Mouse (Mus musculus): ENCODE data around the gene Ngdn.
A peak's percentile ranks its signal among the peaks of the same experiment; 100 is the strongest.

The Ngdn gene

DNA sequence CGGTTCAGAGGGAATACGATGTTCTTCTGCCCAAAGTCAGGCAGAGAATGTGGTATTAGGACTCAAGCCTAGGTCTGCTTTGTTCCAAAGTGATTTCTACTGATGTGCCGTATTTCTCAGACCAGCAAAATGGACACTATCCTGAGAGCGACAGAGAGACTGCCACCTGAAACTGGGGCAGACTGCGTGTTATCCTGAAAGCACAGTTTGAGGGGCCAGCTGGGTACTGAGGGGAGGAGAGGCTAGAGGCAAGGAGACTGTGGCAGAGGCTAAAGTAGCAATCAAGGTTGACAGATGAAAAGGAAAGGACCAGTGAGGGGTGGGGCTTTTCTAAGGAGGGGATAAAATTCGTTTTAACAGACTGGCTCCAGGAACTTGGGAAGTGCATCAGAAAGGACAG, 14.4 kb upstream of the Ngdn start:
- no peak for DNase-seq

GRCm38 (mm10) chr14:55001446-55001845, 13.8 kb upstream of the Ngdn start:
- DNase-seq, result no peak

- DNase-seq, result no peak
These were observed 13.1 kb upstream of the Ngdn start for GRCm38 (mm10) chr14:55001938-55002686.

DNA sequence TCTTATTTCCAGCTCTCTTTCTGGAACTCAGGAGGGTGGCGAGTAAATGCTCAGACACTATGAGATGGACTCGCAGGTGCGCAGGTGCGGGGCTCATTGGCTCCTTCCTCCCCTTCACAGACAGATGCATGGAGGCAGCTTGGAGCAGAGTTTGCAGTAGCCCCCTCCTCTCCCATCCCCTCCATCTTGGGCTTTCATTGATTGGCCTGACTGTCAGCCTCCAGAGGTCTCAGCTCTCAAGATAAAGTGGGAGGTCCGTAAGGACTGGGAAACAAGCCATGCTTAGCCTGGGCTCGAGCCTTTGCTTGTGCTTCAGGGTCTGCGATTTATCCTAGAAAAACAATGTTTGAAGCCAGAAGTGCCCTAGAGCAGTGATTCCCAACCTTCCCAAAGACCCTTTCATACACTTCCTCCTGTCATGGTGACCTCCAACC, 12.6 kb upstream of the Ngdn start:
- DNase-seq, result peak in 1 of 2 experiments; percentile 8

GRCm38 (mm10) chr14:55003878-55004855, 11.1 kb upstream of the Ngdn start:
- DNase-seq, result no peak

DNA sequence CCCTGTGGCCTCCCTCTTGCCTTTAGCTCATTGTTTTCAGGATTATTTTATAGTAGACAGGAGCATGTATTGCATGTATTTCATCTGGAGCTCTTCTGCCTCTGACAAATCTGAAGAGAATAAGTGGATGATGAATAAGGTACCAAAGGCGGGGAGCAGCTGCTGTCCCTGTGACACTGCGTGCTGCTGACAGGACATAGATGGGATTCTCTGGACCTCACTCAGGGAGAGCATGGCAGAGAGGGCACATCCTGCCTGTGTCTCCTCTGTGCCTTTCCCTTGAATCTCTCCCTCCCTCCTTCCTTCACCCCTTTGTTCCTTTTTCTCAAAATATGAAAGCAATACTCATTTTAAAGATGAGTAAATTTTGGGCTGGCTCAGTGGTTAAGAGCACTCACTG, 9.7 kb upstream of the Ngdn start:
- DNase-seq, result no peak

GRCm38 (mm10) chr14:55005967-55006366, 9.3 kb upstream of the Ngdn start:
- no peak for DNase-seq

GRCm38 (mm10) chr14:55006541-55006940, 8.7 kb upstream of the Ngdn start:
- DNase-seq, result no peak

- no peak for DNase-seq
These were observed 7.9 kb upstream of the Ngdn start for GRCm38 (mm10) chr14:55007120-55007908.

DNA sequence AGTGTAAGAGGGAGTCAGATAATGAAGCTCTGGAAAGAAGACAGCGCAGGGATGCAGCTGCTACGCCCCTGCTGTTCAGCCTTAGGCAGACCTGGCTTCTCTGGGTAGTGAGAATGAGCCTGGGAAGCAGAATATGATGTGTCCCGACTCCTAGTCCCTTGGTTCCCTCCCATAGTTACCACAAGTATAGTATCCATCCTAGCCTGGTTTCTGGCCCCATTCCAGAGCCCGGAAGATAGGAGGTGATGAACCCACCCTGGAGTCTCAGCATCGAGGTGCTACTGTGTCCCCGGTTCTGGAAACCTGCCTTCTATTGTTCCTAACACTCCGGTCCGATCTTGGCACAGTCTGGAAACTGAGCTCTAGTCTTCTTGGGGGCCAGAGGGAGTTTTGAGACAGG, 6.8 kb upstream of the Ngdn start:
- DNase-seq, result no peak

DNA sequence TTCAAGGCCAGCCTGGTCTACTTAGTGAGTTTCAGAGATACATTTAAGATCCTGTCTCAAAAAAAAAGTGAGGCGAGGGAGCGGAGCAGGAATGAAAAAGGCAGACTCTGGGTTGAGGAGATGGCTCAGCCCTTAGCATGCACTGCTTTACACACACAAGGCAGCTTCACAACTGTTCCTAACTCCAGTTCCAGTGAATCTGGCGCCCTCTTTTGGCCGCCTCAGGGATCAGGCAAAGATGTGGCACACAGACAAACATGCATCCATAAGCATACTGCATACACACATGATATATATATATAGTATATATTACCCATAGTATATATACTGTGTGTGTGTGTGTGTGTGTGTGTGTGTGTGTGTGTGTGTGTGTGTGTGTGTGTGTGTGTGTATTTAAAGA, 4.1 kb upstream of the Ngdn start:
- DNase-seq, result peak; percentile 37 to 52

DNA sequence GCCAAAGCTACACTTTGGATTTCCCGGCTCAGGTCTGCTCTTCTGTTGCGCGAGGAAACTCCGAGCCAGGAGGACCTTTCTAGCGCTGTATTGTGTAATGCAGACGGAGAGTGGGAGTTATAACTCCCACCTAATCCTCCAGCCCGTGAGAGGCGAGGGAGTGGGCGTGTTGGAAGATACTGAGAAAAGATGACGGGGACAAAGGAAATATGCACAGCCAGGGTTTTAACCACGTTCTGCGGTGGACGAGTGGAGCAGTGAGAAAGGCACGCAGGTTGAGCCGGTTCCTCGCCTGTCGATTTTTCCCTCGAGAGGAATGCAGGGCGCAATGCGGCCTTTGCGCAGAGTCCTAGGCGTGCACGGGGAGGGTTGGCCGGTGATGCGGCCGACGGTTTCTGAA, 663 bp upstream of the Ngdn start:
- DNase-seq, result no peak

DNA sequence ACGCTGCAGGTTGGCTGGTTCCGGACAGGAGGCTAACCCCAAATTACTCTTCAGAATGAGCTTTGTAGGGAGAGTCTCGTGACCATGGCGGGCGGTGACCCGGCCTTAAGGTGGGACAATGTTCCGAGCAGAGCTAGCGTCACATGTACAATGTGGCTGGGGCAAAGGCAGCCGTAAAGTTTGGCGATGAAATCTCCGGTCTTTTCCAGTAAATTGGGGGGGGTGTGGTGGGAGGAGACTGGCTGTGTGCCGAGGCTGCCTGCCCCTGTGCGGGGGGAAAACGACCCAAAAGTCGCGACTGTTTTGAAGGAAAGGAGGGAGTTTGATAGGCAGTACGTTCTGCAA, 485 bp downstream of the Ngdn start:
- peak in 1 of 2 experiments; percentile 24 for DNase-seq

- DNase-seq, result no peak
These were observed 1.6 kb downstream of the Ngdn start for GRCm38 (mm10) chr14:55016876-55017275.

DNA sequence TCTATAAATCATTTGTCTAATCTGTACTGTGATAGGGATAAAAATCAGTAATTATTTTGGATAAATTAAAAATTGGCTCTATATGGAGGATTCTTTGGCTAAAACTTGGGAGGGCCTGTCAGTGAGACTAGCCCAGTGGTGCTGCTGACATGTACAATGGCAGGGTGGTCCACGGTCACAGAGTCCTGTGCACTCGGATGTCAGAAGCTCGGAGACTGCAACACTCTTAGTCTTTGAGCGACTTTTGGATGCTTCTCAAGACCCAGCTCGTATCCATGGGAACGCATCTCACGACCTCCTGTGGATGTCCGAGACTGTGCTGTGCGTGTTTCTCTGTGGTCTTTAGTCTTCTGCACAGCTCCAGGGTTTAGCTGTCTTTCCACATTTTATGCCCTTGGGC, 5.1 kb downstream of the Ngdn start:
- DNase-seq, result no peak

GRCm38 (mm10) chr14:55023011-55023410, 7.8 kb downstream of the Ngdn start:
- no peak for DNase-seq

DNA sequence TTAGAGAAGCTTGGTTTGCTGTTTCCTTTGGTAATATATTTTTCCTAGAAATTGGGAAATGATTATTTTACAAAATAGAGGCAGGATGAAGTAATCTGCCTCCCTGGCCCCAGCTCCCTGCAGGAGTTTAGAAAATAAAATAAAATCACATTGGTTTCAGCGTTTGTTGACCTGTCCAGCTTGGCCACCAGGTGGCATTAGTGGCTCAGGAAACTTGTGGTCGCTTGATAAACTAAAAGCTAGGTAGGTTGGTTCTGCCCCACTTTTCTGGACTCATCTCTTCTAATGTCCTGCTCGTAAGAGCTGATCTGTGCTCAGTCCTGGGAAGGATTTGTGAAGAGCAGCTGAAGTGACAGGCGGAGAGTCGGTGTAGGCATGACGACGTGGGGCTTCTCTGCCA, 9.0 kb downstream of the Ngdn start:
- DNase-seq, result peak; percentile 79 to 81

DNA sequence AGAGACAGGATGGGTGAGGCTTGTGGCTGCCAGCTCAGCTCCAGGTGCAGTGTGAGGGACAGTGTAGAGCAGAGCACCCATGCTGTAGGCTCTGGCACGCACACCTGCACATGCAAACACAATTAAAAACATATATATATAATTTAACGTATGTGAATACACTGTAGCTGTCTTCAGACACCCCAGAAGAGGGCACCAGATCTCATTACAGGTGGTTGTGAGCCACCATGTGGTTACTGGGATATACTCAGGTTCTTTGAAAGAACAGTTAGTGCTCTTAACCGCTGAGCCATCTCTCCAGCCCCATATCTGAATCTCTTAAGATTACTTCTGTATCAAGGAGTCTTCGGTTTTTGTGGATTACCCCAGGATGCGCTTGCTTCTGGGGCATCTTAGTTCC, 10.3 kb downstream of the Ngdn start:
- no peak for DNase-seq

- DNase-seq, result peak; percentile 74 to 79
These were observed 12.0 kb downstream of the Ngdn start for GRCm38 (mm10) chr14:55027251-55027650.

- peak; percentile 12 to 15 for DNase-seq
These were observed 12.4 kb downstream of the Ngdn start for GRCm38 (mm10) chr14:55027653-55028052.

DNA sequence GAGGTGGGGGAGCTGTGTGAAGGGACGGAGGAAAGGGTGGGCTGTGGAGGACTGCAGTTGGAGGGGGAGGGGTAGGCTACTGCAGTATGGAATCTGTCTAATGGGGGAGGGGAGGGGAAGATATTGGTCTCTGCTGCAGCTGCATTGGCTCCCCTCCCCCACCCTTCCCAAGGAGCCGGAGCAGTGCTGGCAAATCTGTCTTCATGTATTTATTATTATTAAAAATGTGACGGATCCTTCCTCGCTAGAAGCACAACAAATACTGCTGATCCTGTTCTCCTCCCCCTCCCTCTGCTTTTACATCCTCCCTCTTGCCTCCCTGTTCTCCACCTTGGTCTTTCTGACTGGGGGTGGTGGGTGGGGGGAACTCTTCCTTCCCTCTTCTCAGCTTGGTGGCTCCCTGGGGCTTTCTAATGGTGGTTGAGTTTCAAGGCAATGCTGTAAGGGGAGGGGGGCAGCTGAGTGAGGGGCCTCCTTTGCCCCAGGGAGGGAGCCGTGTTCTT, 13.1 kb downstream of the Ngdn start:
- DNase-seq, result peak; percentile 10 to 14

DNA sequence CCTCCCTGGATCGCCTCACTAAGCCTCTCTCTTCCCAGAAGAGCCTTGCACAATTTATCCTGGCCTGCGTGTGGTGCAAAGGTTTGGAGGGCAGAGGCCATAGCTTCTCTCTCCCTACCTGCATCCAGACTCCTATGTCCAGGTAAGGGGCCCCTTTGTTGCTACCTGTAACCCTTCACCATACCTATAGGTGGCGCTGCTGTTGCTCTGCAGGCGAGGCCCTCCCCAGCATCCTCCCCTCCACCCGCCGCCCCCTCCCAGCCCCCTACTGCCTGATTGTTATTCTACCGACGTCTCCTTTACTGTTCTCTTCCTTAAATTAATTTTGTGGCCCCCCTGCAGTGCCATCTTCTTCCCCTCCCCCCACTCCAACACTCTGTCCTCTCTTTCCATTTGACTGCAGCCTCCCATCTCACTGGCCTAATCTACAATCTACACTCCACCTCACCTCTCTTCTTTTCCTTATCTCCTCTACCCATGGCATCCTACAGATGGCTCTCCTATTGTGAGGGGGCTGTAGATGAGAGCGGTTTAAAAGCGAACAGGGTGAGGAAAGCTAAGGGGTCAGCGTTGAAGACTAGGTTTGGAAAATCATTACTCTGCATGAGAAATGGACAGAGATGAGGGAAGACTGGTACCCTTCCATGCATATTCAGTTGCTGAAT, 13.9 kb downstream of the Ngdn start:
- peak; percentile 33 to 44 for DNase-seq

Measured in kidney, postnatal 4 days (tissue).